Mouse (Mus musculus): Measurements from ENCODE around the gene Fam20c. TPM values are rescaled to one million over a fixed set of nuclear protein-coding genes. Genes with fewer than 3 reads are reported as not detected.

Gene Fam20c
- total RNA-seq, 1 experiment: 8.0 TPM

GRCm38 (mm10) chr5:138840981-138841380 lies 86.7 kb downstream of the Fam20c start:
- in situ Hi-C loops (cut with MboI; ENCODE audit: low sequenced_read_pairs in 2 of 2, unreplicated experiment in 2 of 2): no loop called here
- H3K27ac ChIP-seq (ENCODE audit: insufficient read depth, low read depth, low read length, poor library complexity, severe bottlenecking): no peak overlapping the region
- H3K9me3 ChIP-seq (ENCODE audit: control insufficient read depth, insufficient read depth, low read depth, low read length): no peaks in the 10 kb centered on the region
- H3K9ac ChIP-seq (ENCODE audit: insufficient read depth, low read depth, low read length, poor library complexity, severe bottlenecking): no peak overlapping the region
- no peaks in the 10 kb centered on the region for H3K36me3 ChIP-seq (ENCODE audit: control insufficient read depth, insufficient read depth, low read length, poor library complexity, severe bottlenecking)
- no peaks in the 10 kb centered on the region for H3K4me1 ChIP-seq (ENCODE audit: control insufficient read depth in 2 of 2, insufficient read depth in 2 of 2, low read length in 2 of 2, poor library complexity in 1 of 2)
- no peak for TF ChIP-seq ZC3H11A (IDR thresholded peaks at IDR 0.05; ENCODE audit: borderline replicate concordance, low read depth, low read length)
- no peak for TF ChIP-seq HCFC1 (IDR thresholded peaks at IDR 0.05; ENCODE audit: borderline replicate concordance, insufficient read depth, low read length)
- no peak for TF ChIP-seq CHD2 (IDR thresholded peaks at IDR 0.05; ENCODE audit: low read depth, low read length)
- no peak for TF ChIP-seq ZNF384 (IDR thresholded peaks at IDR 0.05; ENCODE audit: low read depth, low read length)
- no peak for TF ChIP-seq MAFK (IDR thresholded peaks at IDR 0.05; ENCODE audit: insufficient read depth, low read depth, low read length)
- no peak for DNase-seq (ENCODE audit: low read depth, low spot score)
- no peak overlapping the region for H3K4me3 ChIP-seq (ENCODE audit: insufficient read depth in 1 of 2, low read depth in 1 of 2, low read length in 2 of 2, poor library complexity in 1 of 2, severe bottlenecking in 1 of 2)

DNA sequence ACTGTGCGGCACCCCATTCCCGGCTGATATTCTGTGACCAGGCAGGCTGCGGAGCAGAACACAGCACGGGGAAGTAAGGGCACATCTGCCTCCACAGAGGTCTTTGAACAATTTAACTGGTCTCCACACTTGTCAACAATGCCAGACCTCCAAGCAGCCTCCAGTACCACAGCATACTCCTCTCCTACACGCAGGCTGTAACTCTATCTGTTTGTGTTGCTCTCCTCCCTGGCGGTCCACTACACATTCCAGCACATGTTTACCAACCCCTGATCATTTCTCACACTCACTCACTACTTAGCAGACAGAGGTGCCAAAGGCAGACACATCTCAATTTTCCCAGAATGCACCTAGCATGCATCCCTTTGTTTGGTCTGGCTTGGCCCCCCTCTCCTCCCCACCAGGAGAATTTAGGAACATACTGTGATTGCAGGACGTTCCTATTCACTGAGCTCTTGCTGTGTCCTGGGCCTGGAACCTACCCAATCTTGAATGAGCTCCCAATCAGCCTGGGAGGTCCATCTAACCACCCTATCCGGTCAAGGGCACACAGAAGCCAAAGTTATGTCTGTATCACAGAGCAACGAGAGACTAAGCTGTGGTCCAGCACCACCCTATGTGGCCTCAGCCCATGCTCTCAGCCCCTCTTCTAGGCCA lies 89.0 kb downstream of the Fam20c start:
- no peaks in the 10 kb centered on the region for H3K36me3 ChIP-seq (ENCODE audit: control insufficient read depth, insufficient read depth, low read length, poor library complexity, severe bottlenecking)
- H3K4me1 ChIP-seq (ENCODE audit: control insufficient read depth in 2 of 2, insufficient read depth in 2 of 2, low read length in 2 of 2, poor library complexity in 1 of 2): no peaks in the 10 kb centered on the region
- TF ChIP-seq HCFC1 (IDR thresholded peaks at IDR 0.05; ENCODE audit: borderline replicate concordance, insufficient read depth, low read length): no peak
- TF ChIP-seq MAFK (IDR thresholded peaks at IDR 0.05; ENCODE audit: insufficient read depth, low read depth, low read length): no peak
- TF ChIP-seq ZC3H11A (IDR thresholded peaks at IDR 0.05; ENCODE audit: borderline replicate concordance, low read depth, low read length): no peak
- no peak for TF ChIP-seq CHD2 (IDR thresholded peaks at IDR 0.05; ENCODE audit: low read depth, low read length)
- TF ChIP-seq ZNF384 (IDR thresholded peaks at IDR 0.05; ENCODE audit: low read depth, low read length): no peak
- no peak overlapping the region for H3K9ac ChIP-seq (ENCODE audit: insufficient read depth, low read depth, low read length, poor library complexity, severe bottlenecking)
- in situ Hi-C loops (cut with MboI; ENCODE audit: low sequenced_read_pairs in 2 of 2, unreplicated experiment in 2 of 2): no loop called here
- DNase-seq (ENCODE audit: low read depth, low spot score): no peak
- no peaks in the 10 kb centered on the region for H3K9me3 ChIP-seq (ENCODE audit: control insufficient read depth, insufficient read depth, low read depth, low read length)
- no peak overlapping the region for H3K4me3 ChIP-seq (ENCODE audit: insufficient read depth in 1 of 2, low read depth in 1 of 2, low read length in 2 of 2, poor library complexity in 1 of 2, severe bottlenecking in 1 of 2)
- H3K27ac ChIP-seq (ENCODE audit: insufficient read depth, low read depth, low read length, poor library complexity, severe bottlenecking): no peak overlapping the region

DNA sequence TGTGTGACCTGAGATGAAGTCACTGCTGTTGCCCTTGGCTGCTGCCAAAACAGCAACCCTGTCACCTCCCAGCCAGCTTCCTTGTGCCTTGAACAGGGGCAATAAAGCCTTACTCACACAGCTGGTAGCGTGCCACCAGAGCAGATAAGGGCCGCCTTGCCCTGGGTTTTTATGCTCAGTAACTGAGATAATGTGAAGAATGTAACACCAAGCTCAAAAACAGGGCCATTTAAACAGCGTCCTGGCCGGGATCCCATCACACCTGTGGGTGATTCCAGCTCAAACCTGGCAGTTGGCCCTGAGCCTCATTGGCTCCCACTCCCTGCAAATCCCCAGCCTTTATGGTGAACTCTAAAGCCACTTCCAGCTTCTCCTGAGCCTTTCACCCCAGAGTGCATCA lies 92.2 kb downstream of the Fam20c start:
- Histone ChIP-seq H3K9ac (ENCODE audit: insufficient read depth, low read depth, low read length, poor library complexity, severe bottlenecking) (no peak overlapping the region), H3K27ac (ENCODE audit: insufficient read depth, low read depth, low read length, poor library complexity, severe bottlenecking) (no peak overlapping the region), H3K9me3 (ENCODE audit: control insufficient read depth, insufficient read depth, low read depth, low read length) (no peaks in the 10 kb centered on the region), H3K36me3 (ENCODE audit: control insufficient read depth, insufficient read depth, low read length, poor library complexity, severe bottlenecking) (no peaks in the 10 kb centered on the region), H3K4me1 (ENCODE audit: control insufficient read depth in 2 of 2, insufficient read depth in 2 of 2, low read length in 2 of 2, poor library complexity in 1 of 2) (no peaks in the 10 kb centered on the region), H3K4me3 (ENCODE audit: insufficient read depth in 1 of 2, low read depth in 1 of 2, low read length in 2 of 2, poor library complexity in 1 of 2, severe bottlenecking in 1 of 2) (no peak overlapping the region)
- no peak for DNase-seq (ENCODE audit: low read depth, low spot score)
- in situ Hi-C loops (cut with MboI; ENCODE audit: low sequenced_read_pairs in 2 of 2, unreplicated experiment in 2 of 2): no loop called here
- no peak for TF ChIP-seq ZNF384 (IDR thresholded peaks at IDR 0.05; ENCODE audit: low read depth, low read length)
- TF ChIP-seq HCFC1 (IDR thresholded peaks at IDR 0.05; ENCODE audit: borderline replicate concordance, insufficient read depth, low read length): no peak
- TF ChIP-seq CHD2 (IDR thresholded peaks at IDR 0.05; ENCODE audit: low read depth, low read length): no peak
- TF ChIP-seq ZC3H11A (IDR thresholded peaks at IDR 0.05; ENCODE audit: borderline replicate concordance, low read depth, low read length): no peak
- no peak for TF ChIP-seq MAFK (IDR thresholded peaks at IDR 0.05; ENCODE audit: insufficient read depth, low read depth, low read length)

DNA sequence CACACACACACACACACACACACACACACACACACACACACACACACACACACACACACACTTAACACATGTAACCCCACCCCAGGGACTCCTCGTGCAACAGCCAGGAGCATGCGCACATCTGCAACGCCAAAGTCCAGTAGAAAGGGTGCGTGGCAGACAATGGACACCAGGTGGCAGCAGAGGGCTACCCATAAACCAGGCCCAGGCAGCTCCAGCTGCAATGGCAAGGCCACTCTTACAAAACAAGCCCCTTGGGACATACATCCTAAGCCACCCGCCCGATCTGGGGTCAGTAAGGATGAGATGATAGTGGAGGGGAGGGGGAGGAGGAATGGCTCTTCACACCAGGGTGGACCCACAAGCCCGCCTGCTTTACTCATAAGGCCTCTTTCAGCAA lies 93.8 kb downstream of the Fam20c start:
- no peak overlapping the region for H3K27ac ChIP-seq (ENCODE audit: insufficient read depth, low read depth, low read length, poor library complexity, severe bottlenecking)
- DNase-seq (ENCODE audit: low read depth, low spot score): peak; percentile 79
- H3K9me3 ChIP-seq (ENCODE audit: control insufficient read depth, insufficient read depth, low read depth, low read length): no peaks in the 10 kb centered on the region
- no peaks in the 10 kb centered on the region for H3K36me3 ChIP-seq (ENCODE audit: control insufficient read depth, insufficient read depth, low read length, poor library complexity, severe bottlenecking)
- TF ChIP-seq ZNF384 (IDR thresholded peaks at IDR 0.05; ENCODE audit: low read depth, low read length) (no peak), HCFC1 (IDR thresholded peaks at IDR 0.05; ENCODE audit: borderline replicate concordance, insufficient read depth, low read length) (no peak), MAFK (IDR thresholded peaks at IDR 0.05; ENCODE audit: insufficient read depth, low read depth, low read length) (no peak), CHD2 (IDR thresholded peaks at IDR 0.05; ENCODE audit: low read depth, low read length) (no peak), ZC3H11A (IDR thresholded peaks at IDR 0.05; ENCODE audit: borderline replicate concordance, low read depth, low read length) (peak; percentile 100)
- no peaks in the 10 kb centered on the region for H3K4me1 ChIP-seq (ENCODE audit: control insufficient read depth in 2 of 2, insufficient read depth in 2 of 2, low read length in 2 of 2, poor library complexity in 1 of 2)
- H3K4me3 ChIP-seq (ENCODE audit: insufficient read depth in 1 of 2, low read depth in 1 of 2, low read length in 2 of 2, poor library complexity in 1 of 2, severe bottlenecking in 1 of 2): no peak overlapping the region
- in situ Hi-C loops (cut with MboI; ENCODE audit: low sequenced_read_pairs in 2 of 2, unreplicated experiment in 2 of 2): no loop called here
- no peak overlapping the region for H3K9ac ChIP-seq (ENCODE audit: insufficient read depth, low read depth, low read length, poor library complexity, severe bottlenecking)

Measured in ES-E14 (cell line).